Mouse (Mus musculus) C2C12 (cell line): ENCODE measurements around the gene Ccn1. TPM values are rescaled to one million over a fixed set of nuclear protein-coding genes. Genes with fewer than 3 reads are reported as not detected.

Experiments used
- H3K27me3 ChIP-seq: one replicate; pipeline ENCODE4 v1.6.1; 2011; ENCODE audit not compliant: control insufficient read depth, insufficient read depth, insufficient read length
- H3K36me3 ChIP-seq: one replicate; pipeline ENCODE4 v1.6.1; 2011; ENCODE audit not compliant: control insufficient read depth, insufficient read depth
- H3K4me3 ChIP-seq: one replicate; pipeline ENCODE4 v1.5.1; 2011; ENCODE audit warnings: mild to moderate bottlenecking, control low read depth; ENCODE audit not compliant: poor library complexity, insufficient read depth, severe bottlenecking
- H3K79me2 ChIP-seq: one replicate; pipeline ENCODE4 v1.6.1; 2011; ENCODE audit not compliant: control insufficient read depth, insufficient read depth
- H3K79me3 ChIP-seq: one replicate; pipeline ENCODE4 v1.6.1; 2011; ENCODE audit warnings: low read depth, control low read depth
- H3ac ChIP-seq: one replicate; pipeline ENCODE3; 2011; ENCODE audit warnings: low read depth; ENCODE audit not compliant: control insufficient read depth, insufficient read length
- CEBPB ChIP-seq: IDR thresholded peaks from one replicate; pipeline ENCODE4 v1.6.1; 2011; ENCODE audit warnings: low read depth, mild to moderate bottlenecking, control low read depth, moderate library complexity
- CTCF ChIP-seq: IDR thresholded peaks from one replicate; pipeline ENCODE4 v1.5.1; 2011; ENCODE audit not compliant: control insufficient read depth, insufficient read depth, insufficient read length
- FOSL1 ChIP-seq: IDR thresholded peaks from one replicate; pipeline ENCODE4 v1.8.0; 2011; ENCODE audit warnings: mild to moderate bottlenecking, low read length; ENCODE audit not compliant: poor library complexity, insufficient read depth, severe bottlenecking
- MAX ChIP-seq: IDR thresholded peaks from one replicate; pipeline ENCODE4 v1.6.1; 2011; ENCODE audit warnings: mild to moderate bottlenecking, control low read depth
- MYOD1 ChIP-seq: IDR thresholded peaks from one replicate; pipeline ENCODE4 v1.6.1; 2011; ENCODE audit warnings: low read depth; ENCODE audit not compliant: control insufficient read depth, insufficient read length
- MYOG ChIP-seq: IDR thresholded peaks from one replicate; pipeline ENCODE4 v1.6.1; 2011; ENCODE audit not compliant: control insufficient read depth, insufficient read length; ENCODE audit errors: extremely low read depth
- USF1 ChIP-seq: IDR thresholded peaks from one replicate; pipeline ENCODE4 v1.6.1; 2011; ENCODE audit warnings: low read depth, mild to moderate bottlenecking, control low read depth, moderate library complexity
- polyA plus RNA-seq: library from polyadenylated mRNA; unstranded; fragments of >200 nt; fragmentation: generic; extraction: Trizol; gene quantifications from one replicate; pipeline ENCODE4 v1.2.1, GENCODE M21; 2012; ENCODE audit warnings: missing spikeins

The Ccn1 gene
- polyA plus RNA-seq, 1 experiment, result 280 TPM

DNA sequence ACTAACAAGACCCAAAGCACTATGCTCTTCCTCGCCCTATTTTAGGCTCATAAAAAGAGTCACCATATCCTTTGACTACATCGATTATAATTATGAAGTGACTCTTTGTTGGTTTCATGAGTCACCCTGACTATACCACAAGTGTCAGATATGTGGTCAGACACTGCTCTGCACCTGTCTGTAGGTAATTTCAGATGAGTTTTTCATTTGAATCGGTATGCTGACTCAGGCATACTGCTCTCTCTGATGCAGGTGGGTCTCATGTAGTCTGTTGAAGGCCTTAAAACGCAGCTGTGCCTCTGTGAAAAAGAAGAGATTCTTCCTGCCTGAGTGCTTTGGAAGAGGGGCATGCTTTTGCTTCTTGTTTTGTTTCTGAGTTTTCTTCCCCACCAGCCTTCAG, 16.6 kb upstream of the Ccn1 start:
- Histone ChIP-seq H3K4me3 (no peak overlapping the region), H3ac (no peak overlapping the region), H3K27me3 (no peaks in the 10 kb centered on the region), H3K36me3 (peaks cover 12% of the 10 kb centered on the region), H3K79me3 (peaks cover 4% of the 10 kb centered on the region), H3K79me2 (peaks cover 5% of the 10 kb centered on the region)
- TF ChIP-seq CEBPB (no peak), FOSL1 (peak; percentile 39), CTCF (no peak), MYOG (no peak), MYOD1 (peak; percentile 94), USF1 (no peak), MAX (no peak)

DNA sequence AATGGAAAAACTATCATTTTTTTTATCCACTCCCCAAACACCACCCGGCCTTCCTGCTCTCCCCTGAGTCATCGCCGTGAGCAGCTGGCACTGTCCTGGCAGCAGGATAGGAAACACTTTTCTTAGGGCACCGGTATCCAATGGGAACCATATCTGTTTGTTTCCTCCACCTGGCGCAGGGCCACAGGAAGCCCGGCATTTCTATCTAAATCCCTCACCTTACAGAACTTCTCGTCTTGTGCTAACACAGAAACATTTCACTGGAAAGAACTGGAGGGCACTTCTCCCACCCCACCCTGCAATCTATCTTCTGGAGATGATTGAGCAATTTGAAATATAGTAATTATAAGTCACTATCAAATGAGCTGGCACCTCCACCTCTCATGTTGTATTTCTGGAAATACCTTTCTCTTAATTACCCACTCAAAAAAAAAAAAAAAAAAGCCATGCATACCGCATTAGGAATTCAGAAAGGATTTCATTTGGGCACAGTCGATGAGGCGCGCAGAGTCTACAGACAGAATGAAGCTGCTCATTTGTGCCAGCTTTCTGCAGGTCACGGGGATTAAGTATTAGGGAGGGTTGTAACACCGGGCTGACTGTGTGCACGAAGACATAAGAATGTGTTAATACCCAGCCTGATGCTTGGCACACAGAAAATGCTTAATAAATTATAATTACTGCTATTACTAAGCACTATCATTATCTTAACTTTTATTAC, 7.4 kb upstream of the Ccn1 start:
- peaks cover 24% of the 10 kb centered on the region for H3K36me3 ChIP-seq
- peaks cover 22% of the 10 kb centered on the region for H3K79me3 ChIP-seq

DNA sequence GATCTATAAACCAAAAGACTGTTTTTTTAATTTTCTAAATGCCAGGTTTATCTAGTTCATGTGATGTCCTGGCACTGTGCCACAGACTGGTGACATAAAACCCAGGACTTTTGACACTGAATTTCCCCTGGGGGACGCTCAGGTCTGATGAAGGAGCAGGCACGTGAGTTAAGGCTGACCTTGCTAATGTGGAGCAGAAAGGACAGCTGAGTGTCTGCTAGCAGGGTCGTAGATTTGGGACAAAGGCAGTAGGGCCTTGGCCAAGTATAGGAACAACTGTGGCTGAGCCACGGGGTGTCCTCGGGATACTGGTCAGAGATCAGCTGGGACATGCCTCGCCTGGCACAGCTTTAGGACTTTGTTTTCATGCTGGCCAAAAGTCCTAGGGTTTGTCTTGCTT, 5.2 kb upstream of the Ccn1 start:
- peaks cover 53% of the 10 kb centered on the region for H3K79me2 ChIP-seq

More for the DNA sequence above, 7.4 kb upstream of the Ccn1 start:
- Histone ChIP-seq H3K4me3 (no peak overlapping the region), H3ac (no peak overlapping the region), H3K27me3 (no peaks in the 10 kb centered on the region), H3K79me2 (peaks cover 35% of the 10 kb centered on the region)
- TF ChIP-seq CEBPB (no peak), CTCF (no peak), USF1 (no peak), MYOD1 (peak; percentile 63)

DNA sequence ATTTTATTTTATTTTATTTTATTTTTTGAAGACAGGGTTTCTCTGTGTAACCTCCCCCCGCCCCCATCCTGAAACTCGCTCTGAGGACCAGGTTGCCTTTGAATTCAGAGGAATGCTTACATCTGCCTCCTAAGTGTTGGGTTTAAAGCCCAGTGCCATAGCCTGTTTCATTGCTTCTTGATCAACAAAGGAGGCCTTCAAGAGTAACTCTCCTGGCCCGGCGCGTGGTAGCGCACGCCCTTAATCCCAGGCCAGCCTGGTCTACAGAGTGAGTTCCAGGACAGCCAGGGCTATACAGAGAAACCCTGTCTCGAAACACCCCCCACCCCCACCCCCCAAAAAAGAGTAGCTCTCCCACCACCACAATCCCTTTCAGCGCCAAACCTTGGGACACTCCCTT, 4.2 kb upstream of the Ccn1 start:
- Histone ChIP-seq H3K27me3 (no peaks in the 10 kb centered on the region), H3K79me2 (peaks cover 61% of the 10 kb centered on the region), H3K79me3 (peaks cover 27% of the 10 kb centered on the region), H3K36me3 (peaks cover 16% of the 10 kb centered on the region), H3K4me3 (peak overlapping the region; percentile 43), H3ac (no peak overlapping the region)
- TF ChIP-seq MYOG (no peak), FOSL1 (no peak), CTCF (no peak), USF1 (no peak), CEBPB (no peak), MYOD1 (no peak), MAX (no peak)

More for the DNA sequence above, 5.2 kb upstream of the Ccn1 start:
- TF ChIP-seq USF1 (no peak), CTCF (no peak), MAX (no peak), CEBPB (no peak), MYOG (no peak), MYOD1 (no peak), FOSL1 (no peak)
- Histone ChIP-seq H3K79me3 (peaks cover 22% of the 10 kb centered on the region), H3K36me3 (peaks cover 22% of the 10 kb centered on the region), H3K27me3 (no peaks in the 10 kb centered on the region), H3K4me3 (no peak overlapping the region), H3ac (no peak overlapping the region)

DNA sequence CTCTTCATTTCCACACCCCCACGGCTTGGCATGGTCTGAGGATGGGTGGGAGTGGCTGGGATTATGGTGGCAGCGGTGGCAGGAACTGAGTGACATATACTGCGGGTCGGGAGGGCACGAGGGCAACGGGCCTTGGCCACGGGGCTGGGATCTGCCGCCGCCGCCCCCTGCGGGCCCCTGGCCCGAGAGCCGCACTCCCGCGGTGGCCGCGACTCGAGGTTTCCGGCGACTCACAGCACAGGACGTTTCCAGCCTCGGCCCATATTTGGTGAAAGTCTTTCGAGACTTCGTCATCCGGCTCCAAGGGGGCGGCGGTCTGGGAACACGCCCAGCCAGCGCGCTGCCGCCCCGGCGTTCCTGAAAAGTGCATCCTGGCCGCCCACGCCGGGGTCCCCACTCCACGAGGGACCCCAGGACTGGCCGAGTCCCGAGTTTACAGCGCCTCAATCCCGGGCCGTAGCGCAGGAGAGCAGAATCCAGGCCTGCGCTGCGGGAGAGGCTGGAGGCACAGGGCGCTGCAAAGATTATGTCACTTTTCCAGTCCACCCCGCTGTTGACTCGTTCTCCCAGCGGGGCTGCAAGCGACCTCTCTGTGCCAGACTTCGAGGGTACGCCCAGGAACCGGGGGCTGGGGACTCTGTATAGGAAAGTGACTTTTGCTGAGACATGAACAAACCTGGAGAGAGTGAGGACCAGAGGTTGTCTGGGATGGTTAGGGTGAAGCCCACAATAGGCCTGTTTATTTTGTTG, 3.6 kb upstream of the Ccn1 start:
- Histone ChIP-seq H3K4me3 (peak overlapping the region; percentile 43), H3ac (peak overlapping the region; percentile 94), H3K27me3 (no peaks in the 10 kb centered on the region), H3K36me3 (peaks cover 19% of the 10 kb centered on the region), H3K79me3 (peaks cover 33% of the 10 kb centered on the region), H3K79me2 (peaks cover 68% of the 10 kb centered on the region)
- TF ChIP-seq MAX (peak; percentile 19), FOSL1 (no peak)
